Mouse (Mus musculus) adrenal gland, adult 8-10 months (tissue): ENCODE measurements around the gene Pnmal2. TPM values are rescaled to one million over a fixed set of nuclear protein-coding genes. Genes with fewer than 3 reads are reported as not detected.
A peak's percentile ranks its signal among the peaks of the same experiment; 100 is the strongest.

Source experiments
- DNase-seq: peaks from one replicate; pipeline ENCODE4 v3.0.0; 2022
- total RNA-seq, 4 experiments: library from RNA; stranded (reverse); gene quantifications; 2 replicates each; pipeline ENCODE4 v1.2.4; 2022

Gene Pnmal2
- total RNA-seq, 4 experiments from 2014 or later: 35.2 to 71.0 (median 48.2) TPM

GRCm38 (mm10) chr7:16918014-16918413 lies 26.5 kb upstream of the Pnmal2 start:
- no peak for DNase-seq

GRCm38 (mm10) chr7:16918670-16919069 lies 25.8 kb upstream of the Pnmal2 start:
- DNase-seq: no peak

GRCm38 (mm10) chr7:16919395-16920149 lies 24.9 kb upstream of the Pnmal2 start:
- peak; percentile 79 for DNase-seq

- DNase-seq: no peak
Observed at GRCm38 (mm10) chr7:16920150-16920579, 24.3 kb upstream of the Pnmal2 start.

GRCm38 (mm10) chr7:16920818-16921791 lies 23.4 kb upstream of the Pnmal2 start:
- DNase-seq: no peak

GRCm38 (mm10) chr7:16921881-16922335 lies 22.6 kb upstream of the Pnmal2 start:
- DNase-seq: no peak

GRCm38 (mm10) chr7:16922360-16922973 lies 22.0 kb upstream of the Pnmal2 start:
- DNase-seq: no peak

GRCm38 (mm10) chr7:16923283-16924036 lies 21.0 kb upstream of the Pnmal2 start:
- DNase-seq: peak; percentile 59

- DNase-seq: peak; percentile 99
Observed at GRCm38 (mm10) chr7:16924037-16924834, 20.2 kb upstream of the Pnmal2 start, which contains the start of gene Calm3. Calm3 (minus strand) TSS chr7:16924114.

GRCm38 (mm10) chr7:16928341-16928740 lies 16.1 kb upstream of the Pnmal2 start:
- no peak for DNase-seq

GRCm38 (mm10) chr7:16930850-16931249 lies 13.6 kb upstream of the Pnmal2 start:
- no peak for DNase-seq

GRCm38 (mm10) chr7:16931968-16932627 lies 12.4 kb upstream of the Pnmal2 start:
- peak; percentile 69 for DNase-seq

- DNase-seq: no peak
Observed at GRCm38 (mm10) chr7:16932704-16933577, 11.5 kb upstream of the Pnmal2 start.

GRCm38 (mm10) chr7:16937312-16937711 lies 7.2 kb upstream of the Pnmal2 start:
- no peak for DNase-seq

GRCm38 (mm10) chr7:16938117-16938791 lies 6.2 kb upstream of the Pnmal2 start:
- no peak for DNase-seq

GRCm38 (mm10) chr7:16940292-16940691 lies 4.2 kb upstream of the Pnmal2 start:
- no peak for DNase-seq

- DNase-seq: no peak
Observed at GRCm38 (mm10) chr7:16942861-16943260, 1.6 kb upstream of the Pnmal2 start.

GRCm38 (mm10) chr7:16944808-16945315 lies 380 bp downstream of the Pnmal2 start:
- no peak for DNase-seq

- DNase-seq: no peak
Observed at GRCm38 (mm10) chr7:16945419-16945818, 937 bp downstream of the Pnmal2 start.
